Mouse (Mus musculus): ENCODE results near the gene Ace3. TPM values are rescaled to one million over a fixed set of nuclear protein-coding genes. Genes with fewer than 3 reads are reported as not detected.

Gene Ace3
- polyA plus RNA-seq, 1 experiment = 2.2 TPM

- peaks cover 2% of the 10 kb centered on the region; the same call in 1 of the 2 replicates for H3K4me1 ChIP-seq (ENCODE audit: control insufficient read depth, insufficient read depth, low read length)
- 74% methylated on average over 9 of the region's 9 CpGs for WGBS
- H3K4me3 ChIP-seq (replicated peaks; ENCODE audit: extremely low read depth, low read depth, low read length) = no peak overlapping the region
- DNase-seq = no peak
- TF ChIP-seq CTCF (IDR thresholded peaks at IDR 0.05; ENCODE audit: insufficient read depth, low read length) (no peak), POLR2A (IDR thresholded peaks at IDR 0.05; ENCODE audit: borderline replicate concordance, extremely low read depth, low read depth, low read length) (no peak)
These were observed 52.1 kb downstream of the Ace3 start for GRCm38 (mm10) chr11:106046584-106046983.

GRCm38 (mm10) chr11:106053921-106054320, 59.4 kb downstream of the Ace3 start:
- no peak for DNase-seq
- Histone ChIP-seq H3K4me1 (ENCODE audit: control insufficient read depth, insufficient read depth, low read length) (no peaks in the 10 kb centered on the region), H3K4me3 (replicated peaks; ENCODE audit: extremely low read depth, low read depth, low read length) (no peak overlapping the region)
- no peak for TF ChIP-seq CTCF (IDR thresholded peaks at IDR 0.05; ENCODE audit: insufficient read depth, low read length)
- WGBS = 75% methylated on average over 2 of the region's 2 CpGs

GRCm38 (mm10) chr11:106054600-106054999, 60.1 kb downstream of the Ace3 start:
- no peak for DNase-seq
- Histone ChIP-seq H3K4me3 (replicated peaks; ENCODE audit: extremely low read depth, low read depth, low read length) (no peak overlapping the region), H3K4me1 (ENCODE audit: control insufficient read depth, insufficient read depth, low read length) (no peaks in the 10 kb centered on the region)
- no peak for TF ChIP-seq POLR2A (IDR thresholded peaks at IDR 0.05; ENCODE audit: borderline replicate concordance, extremely low read depth, low read depth, low read length)
- TF ChIP-seq CTCF (IDR thresholded peaks at IDR 0.05; ENCODE audit: insufficient read depth, low read length) = no peak
- WGBS = 95% methylated on average over 8 of the region's 8 CpGs

Other genes starting within 250 kb of the Ace3 start
- gene Cyb561, start 41.3 kb upstream of the Ace3 start, polyA plus RNA-seq (2012; rRNA removed) = 102 and 105 TPM in 2 replicates
- 704 and 832 TPM in 2 replicates for gene Ace, start 26.7 kb upstream of the Ace3 start, polyA plus RNA-seq (2012; rRNA removed)
- gene Kcnh6, start 13.4 kb downstream of the Ace3 start, polyA plus RNA-seq (2012; rRNA removed) = 0.44 and 0.45 TPM in 2 replicates
- 43.8 and 51.5 TPM in 2 replicates for gene Dcaf7, start 42.2 kb downstream of the Ace3 start, polyA plus RNA-seq (2012; rRNA removed)
- gene Taco1, start 71.4 kb downstream of the Ace3 start, polyA plus RNA-seq (2012; rRNA removed) = 9.3 and 9.7 TPM in 2 replicates
- 52.6 and 61.6 TPM in 2 replicates for gene Map3k3, start 89.9 kb downstream of the Ace3 start, polyA plus RNA-seq (2012; rRNA removed)
- gene Gm10840, start 166.2 kb downstream of the Ace3 start, polyA plus RNA-seq (2012; rRNA removed) = not detected in 2 replicates
- 72.7 and 114 TPM in 2 replicates for gene Limd2, start 166.2 kb downstream of the Ace3 start, polyA plus RNA-seq (2012; rRNA removed)
- 24.5 and 33.3 TPM in 2 replicates for gene Strada, start 207.5 kb downstream of the Ace3 start, polyA plus RNA-seq (2012; rRNA removed)
- 12.8 and 21.5 TPM in 2 replicates for gene Ccdc47, start 221.7 kb downstream of the Ace3 start, polyA plus RNA-seq (2012; rRNA removed)
- 8.8 and 13.3 TPM in 2 replicates for gene Ddx42, start 222.3 kb downstream of the Ace3 start, polyA plus RNA-seq (2012; rRNA removed)

All from lung, adult 2 months (tissue).